Mouse (Mus musculus) kidney, adult 2 months (tissue): ENCODE measurements around the gene Tenm4. TPM values are rescaled to one million over a fixed set of nuclear protein-coding genes. Genes with fewer than 3 reads are reported as not detected.

Experiments used
- DNase-seq: peaks from one replicate; pipeline ENCODE4 v3.0.0; 2021
- H3K27ac ChIP-seq: fragments of 200-500 bp; 2 replicates; pipeline ENCODE4 v1.5.1; 2012; ENCODE audit warnings: low read depth, low read length, control low read depth, inconsistent platforms; ENCODE audit not compliant: insufficient read depth
- H3K27me3 ChIP-seq: fragments of 200-500 bp; replicated peaks from 2 replicates; pipeline ENCODE4 v1.6.1; 2012; ENCODE audit warnings: mild to moderate bottlenecking, moderate library complexity, low read length, inconsistent platforms; ENCODE audit not compliant: control insufficient read depth, insufficient read depth
- H3K36me3 ChIP-seq: fragments of 200-500 bp; 2 replicates; pipeline ENCODE4 v1.6.1; 2012; ENCODE audit warnings: mild to moderate bottlenecking, moderate library complexity, low read length, inconsistent platforms; ENCODE audit not compliant: control insufficient read depth, insufficient read depth
- H3K4me1 ChIP-seq: fragments of 200-500 bp; 2 replicates; pipeline ENCODE4 v1.6.1; 2011; ENCODE audit warnings: low read length; ENCODE audit not compliant: control insufficient read depth, insufficient read depth
- H3K4me3 ChIP-seq: fragments of 200-500 bp; 2 replicates; pipeline ENCODE4 v1.5.1; 2011; ENCODE audit warnings: mild to moderate bottlenecking, low read depth, low read length, control low read depth; ENCODE audit not compliant: insufficient read depth
- CTCF ChIP-seq: fragments of 200-500 bp; conservative IDR thresholded peaks from 2 replicates; pipeline ENCODE4 v1.5.1; 2011; ENCODE audit warnings: low read depth, mild to moderate bottlenecking, control low read depth, low read length, moderate library complexity, mixed read lengths; ENCODE audit not compliant: insufficient read depth, insufficient read length
- POLR2A ChIP-seq: fragments of 200-500 bp; IDR thresholded peaks from one replicate; pipeline ENCODE4 v1.6.1; 2011; ENCODE audit warnings: low read depth, low read length, control low read depth
- WGBS: fragments of 180-500 bp; shearing (Covaris S2); methylation state at CpG from one replicate; pipeline ENCODE4 v1.1.7; 2018; 5-methylcytosine and 5-hydroxymethylcytosine counted together
- polyA plus RNA-seq: library from polyadenylated mRNA; depleted of rRNA; stranded (reverse); fragments of >200 nt; gene quantifications from 2 replicates; pipeline ENCODE4 v1.2.3, GENCODE M21; 2012

Gene Tenm4
- polyA plus RNA-seq, 1 experiment, result 3.3 TPM

DNA sequence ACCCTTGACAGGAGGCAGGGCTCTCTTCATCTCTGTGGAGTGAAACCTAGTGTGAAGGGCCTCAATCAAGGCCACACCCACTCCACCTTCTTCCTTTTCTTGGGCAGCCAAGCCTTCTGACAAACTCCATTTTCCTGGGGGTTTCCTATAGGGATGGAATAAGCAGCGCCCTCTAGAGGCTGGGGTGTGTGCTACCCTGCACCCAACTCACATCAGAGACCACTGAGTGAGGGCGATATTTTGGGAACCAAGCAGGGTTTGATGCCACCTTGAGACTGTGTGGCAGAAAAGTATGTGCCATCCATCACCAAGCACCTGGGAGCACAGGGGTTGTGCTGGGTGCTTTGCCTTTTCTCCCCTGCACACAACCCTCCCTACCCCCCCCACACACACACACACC is 483.2 kb downstream of the Tenm4 start:
- Histone ChIP-seq H3K4me3 (no peak overlapping the region), H3K4me1 (no peaks in the 10 kb centered on the region), H3K27ac (no peak overlapping the region), H3K27me3 (no peaks in the 10 kb centered on the region), H3K36me3 (no peaks in the 10 kb centered on the region)
- no peak for DNase-seq
- TF ChIP-seq CTCF (no peak), POLR2A (no peak)
- WGBS, result 67% methylated on average over 2 of the region's 2 CpGs

DNA sequence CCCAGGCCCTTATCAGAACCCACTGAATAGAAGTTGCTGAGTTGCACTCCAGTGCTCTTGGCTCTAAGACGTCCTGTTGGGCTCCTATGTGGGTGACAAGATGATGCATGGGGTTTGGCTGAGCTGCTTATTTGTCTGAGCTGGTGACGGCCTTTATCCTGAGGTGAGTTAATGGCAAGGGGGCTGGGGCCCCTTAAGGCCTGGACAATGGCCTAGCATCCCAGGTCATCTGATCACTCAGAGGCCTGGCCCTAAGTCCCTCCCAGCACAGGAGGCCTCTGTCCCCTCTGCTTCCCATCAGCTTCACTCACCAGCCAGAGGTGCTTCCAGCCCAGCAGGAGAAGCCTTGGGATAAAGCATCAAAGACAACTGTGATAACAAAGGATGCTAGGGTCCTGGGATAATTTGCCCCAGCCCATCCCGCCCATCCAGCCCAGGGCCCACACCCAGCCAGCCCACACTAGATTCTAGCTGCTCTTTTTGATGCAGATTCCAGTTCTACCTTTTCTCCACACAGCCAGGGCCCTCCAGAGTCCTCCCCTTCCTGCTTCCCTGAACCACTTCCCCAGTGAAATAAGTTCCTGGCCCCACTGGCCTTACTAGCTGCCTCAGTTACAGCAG is 484.2 kb downstream of the Tenm4 start:
- Histone ChIP-seq H3K27me3 (no peaks in the 10 kb centered on the region), H3K4me1 (no peaks in the 10 kb centered on the region), H3K27ac (no peak overlapping the region), H3K4me3 (no peak overlapping the region), H3K36me3 (no peaks in the 10 kb centered on the region)
- TF ChIP-seq CTCF (no peak), POLR2A (no peak)
- WGBS, result 73% methylated on average over 3 of the region's 3 CpGs
- no peak for DNase-seq

DNA sequence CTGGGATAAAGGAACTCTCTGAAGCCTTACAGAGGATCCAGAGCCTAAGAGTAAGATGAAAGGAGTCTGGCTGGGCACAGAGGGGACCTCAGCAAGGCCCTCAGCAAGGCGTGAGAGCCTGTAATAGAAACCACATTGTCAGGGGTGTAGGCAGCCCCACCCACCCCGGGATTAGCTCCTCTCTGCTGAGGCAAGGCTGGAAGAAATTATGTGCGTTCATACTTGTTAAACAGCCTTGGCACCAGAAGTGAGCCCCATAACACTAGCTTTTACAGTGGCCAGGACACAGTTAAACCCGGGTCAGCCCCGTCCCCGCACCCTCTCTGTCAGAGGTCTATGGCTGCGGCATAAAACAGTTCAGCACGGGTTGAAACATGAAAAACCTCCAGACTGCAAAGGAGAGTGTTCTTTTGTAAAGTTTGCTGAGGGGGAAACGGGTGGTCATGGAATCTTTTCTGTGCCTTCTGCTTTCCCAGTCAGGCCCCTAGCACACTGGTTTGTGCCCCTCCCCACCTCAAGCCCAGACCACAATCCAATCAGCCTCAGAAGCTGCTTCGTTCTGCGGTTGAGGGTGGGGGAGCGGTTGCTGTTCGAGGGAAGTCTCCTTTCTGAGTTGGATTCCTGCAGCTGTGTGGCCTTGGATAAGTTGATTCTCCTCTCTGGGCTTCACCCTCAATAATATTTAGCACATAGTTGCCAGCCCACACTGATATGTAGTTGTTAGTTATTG is 486.2 kb downstream of the Tenm4 start:
- WGBS, result 40% methylated on average over 13 of the region's 13 CpGs

DNA sequence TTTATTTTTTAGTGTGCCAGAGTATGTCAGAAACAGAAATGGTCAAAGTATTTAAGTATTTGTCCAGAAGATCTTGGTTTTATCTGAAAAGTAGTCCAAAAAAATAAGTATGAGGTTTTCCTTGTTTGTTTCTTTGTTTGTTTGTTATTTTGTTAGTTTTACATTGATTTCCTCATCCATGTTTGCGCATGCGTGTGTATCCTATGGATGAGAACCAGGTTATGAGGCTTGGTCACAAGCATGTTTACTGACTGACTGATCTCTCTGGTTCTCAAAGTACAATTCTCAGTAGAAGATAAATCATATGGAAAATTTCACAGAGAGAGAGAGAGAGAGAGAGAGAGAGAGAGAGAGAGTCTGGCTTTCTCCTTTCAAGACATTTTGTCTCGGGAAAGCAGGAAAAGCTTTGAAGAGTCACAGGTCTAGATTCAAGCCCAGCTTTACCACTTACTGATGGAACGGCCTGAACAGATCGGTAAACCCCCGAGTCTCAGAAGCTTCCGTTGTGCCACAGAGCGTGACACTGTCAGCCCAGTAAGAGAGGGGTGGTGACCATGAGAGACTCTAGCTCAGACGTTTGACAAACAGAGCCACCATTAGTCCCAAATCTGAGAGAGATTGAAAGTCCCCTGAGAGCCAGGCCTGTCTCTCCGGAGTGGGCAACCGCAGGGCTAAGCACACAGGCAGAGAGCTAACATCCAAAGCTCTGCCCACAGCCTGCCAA is 487.0 kb downstream of the Tenm4 start:
- Histone ChIP-seq H3K4me3 (no peak overlapping the region), H3K27ac (no peak overlapping the region), H3K4me1 (no peaks in the 10 kb centered on the region), H3K36me3 (no peaks in the 10 kb centered on the region), H3K27me3 (no peaks in the 10 kb centered on the region)
- no peak for DNase-seq
- no peak for TF ChIP-seq POLR2A
- no peak for TF ChIP-seq CTCF
- 71% methylated on average over 11 of the region's 11 CpGs for WGBS

More for the DNA sequence above, 486.2 kb downstream of the Tenm4 start:
- Histone ChIP-seq H3K27ac (no peak overlapping the region), H3K27me3 (no peaks in the 10 kb centered on the region), H3K36me3 (no peaks in the 10 kb centered on the region), H3K4me3 (no peak overlapping the region), H3K4me1 (no peaks in the 10 kb centered on the region)
- no peak for DNase-seq
- TF ChIP-seq CTCF (no peak), POLR2A (no peak)

DNA sequence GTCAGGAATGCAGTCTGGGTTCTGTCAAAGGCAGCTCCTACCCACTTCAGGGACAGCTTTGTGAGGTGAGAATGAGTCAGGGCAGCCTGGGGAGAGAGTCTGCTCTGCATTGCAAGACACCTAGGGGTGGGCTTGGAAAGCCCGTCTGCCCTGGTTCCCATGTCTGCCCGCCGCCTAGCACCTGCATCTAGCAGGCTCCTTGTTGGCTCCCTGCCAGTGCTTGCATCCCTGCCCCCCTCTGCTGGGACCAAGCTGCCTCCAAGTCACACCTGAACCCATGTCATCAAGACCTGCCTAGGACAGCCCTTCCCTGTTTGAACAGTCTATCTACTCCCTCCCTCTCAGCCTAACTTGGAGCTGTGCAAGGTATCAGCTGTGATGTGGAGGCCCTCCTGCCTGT is 489.9 kb downstream of the Tenm4 start:
- no peaks in the 10 kb centered on the region for H3K36me3 ChIP-seq
- DNase-seq, result no peak
- no peaks in the 10 kb centered on the region for H3K27me3 ChIP-seq
- 71% methylated on average over 3 of the region's 3 CpGs for WGBS
- no peak overlapping the region for H3K4me3 ChIP-seq
- TF ChIP-seq POLR2A (no peak), CTCF (no peak)
- H3K4me1 ChIP-seq, result no peaks in the 10 kb centered on the region
- H3K27ac ChIP-seq, result no peak overlapping the region

DNA sequence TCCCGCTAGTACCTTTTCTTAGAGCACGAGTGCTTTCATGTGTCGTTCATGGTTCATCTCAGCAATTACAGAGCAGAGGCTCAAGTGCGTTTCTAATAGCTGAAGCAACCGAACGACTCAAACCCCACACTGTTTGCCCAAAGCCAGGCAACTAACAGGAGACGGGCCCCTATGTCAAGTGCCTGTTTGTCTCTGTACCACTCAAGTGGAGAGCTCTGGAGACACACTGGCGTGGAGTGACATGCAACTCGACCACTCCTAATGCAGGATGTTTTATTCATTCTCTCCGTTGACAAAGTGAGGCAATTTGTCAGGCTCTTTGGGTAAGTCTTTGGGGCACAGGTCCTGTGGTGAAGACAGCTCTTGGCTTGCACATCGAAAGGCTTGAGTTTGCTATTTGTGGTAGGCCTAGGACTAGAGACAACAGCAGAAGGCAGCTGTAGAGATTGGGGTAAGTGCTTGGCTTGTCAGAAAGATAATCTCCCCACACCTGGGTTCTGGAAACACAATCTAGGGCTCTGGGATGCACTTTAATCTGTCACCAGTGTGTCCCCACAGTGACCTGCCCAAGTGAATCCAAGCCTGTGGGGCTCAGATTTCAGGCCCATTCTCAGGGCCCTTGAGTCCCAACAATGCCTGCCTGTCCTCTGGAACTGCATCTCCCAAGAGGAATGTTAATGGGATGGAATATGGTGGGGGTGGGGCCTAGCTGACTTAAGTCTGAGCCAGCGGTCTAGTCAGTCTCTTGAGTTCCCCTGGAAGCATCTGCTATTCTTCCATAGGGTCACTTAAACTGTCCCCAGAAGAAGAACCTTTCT is 490.5 kb downstream of the Tenm4 start:
- 74% methylated on average over 12 of the region's 12 CpGs for WGBS
- Histone ChIP-seq H3K4me3 (no peak overlapping the region), H3K27ac (no peak overlapping the region), H3K36me3 (no peaks in the 10 kb centered on the region), H3K27me3 (no peaks in the 10 kb centered on the region), H3K4me1 (no peaks in the 10 kb centered on the region)
- TF ChIP-seq POLR2A, result no peak
- TF ChIP-seq CTCF, result no peak
- DNase-seq, result no peak
